Mouse (Mus musculus) granulocyte monocyte progenitor cell, adult 5-6 weeks (primary cell): ENCODE measurements around the gene Zfp950. TPM values are rescaled to one million over a fixed set of nuclear protein-coding genes. Genes with fewer than 3 reads are reported as not detected.
"Not testable (repeated sequence)": the region's sequence is repeated elsewhere in the genome, so short reads cannot be mapped to it uniquely, and the experiment has no call there.

Experiments
- ATAC-seq: replicated peaks from 2 replicates; pipeline ENCODE4 v1.8.0; 2016; ENCODE audit warnings: mild to moderate bottlenecking, moderate TSS enrichment, inconsistent platforms; ENCODE audit not compliant: poor library complexity, severe bottlenecking
- total RNA-seq, 2 experiments: library from RNA; stranded (forward) in 1 of 2; stranded (reverse) in 1 of 2; fragments of 200-712, 200-1000 nt in 1 of 2; fragments of >200 nt in 1 of 2; fragmentation: Nextera tagmentation in 1 of 2; gene quantifications; 2 replicates each; pipeline ENCODE4 v1.2.3; 2014 to 2017

The Zfp950 gene
- total RNA-seq (2014; fragmentation: Nextera tagmentation) (41.2 and 53.4 TPM in 2 replicates), total RNA-seq (2017) (23.1 and 61.2 TPM in 2 replicates)

DNA sequence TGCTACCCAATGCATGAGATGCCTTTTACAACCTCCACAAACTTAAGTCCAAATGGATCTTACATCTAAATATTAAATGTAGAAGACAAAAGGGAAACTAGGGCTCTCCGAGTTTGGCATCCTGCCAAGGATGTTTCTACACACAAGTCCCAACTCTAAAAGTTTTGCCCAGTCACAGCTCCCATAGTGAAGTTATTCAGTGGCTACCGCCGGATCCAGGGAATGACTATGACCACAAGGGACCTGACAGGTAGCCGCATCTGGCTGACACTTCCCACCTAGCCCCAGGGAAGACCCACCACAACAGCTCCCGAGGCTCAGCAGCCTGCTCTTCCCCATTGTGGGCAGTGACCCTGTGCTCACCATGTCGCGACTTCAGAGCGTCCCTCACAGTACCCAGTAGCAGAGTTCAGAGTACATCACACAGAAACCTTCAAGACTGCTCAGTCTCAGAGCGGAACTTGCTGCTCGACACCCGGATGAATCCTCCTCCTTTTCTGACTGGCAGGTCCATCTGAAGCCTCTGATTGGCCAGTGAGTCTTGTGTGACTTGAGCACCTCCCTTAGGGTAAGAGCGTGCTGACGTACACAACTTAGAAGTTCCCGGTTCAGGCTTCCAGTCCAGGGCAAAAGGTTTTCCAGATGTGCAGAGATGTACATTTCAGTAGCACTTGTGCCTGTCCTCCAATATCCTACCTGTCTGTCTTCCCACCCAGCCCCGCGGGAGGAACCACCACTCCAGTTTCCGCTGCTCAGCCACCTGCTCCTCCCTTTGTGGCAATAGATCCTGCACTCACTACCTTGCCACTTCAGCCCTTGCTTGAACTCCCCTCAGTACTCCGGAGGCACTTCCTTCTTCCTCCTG lies at the start of gene Zfp950:
Gene Zfp950 (minus strand): TSS at position 499 of the 865 bp plus-strand sequence.
- ATAC-seq: peak; percentile 99

DNA sequence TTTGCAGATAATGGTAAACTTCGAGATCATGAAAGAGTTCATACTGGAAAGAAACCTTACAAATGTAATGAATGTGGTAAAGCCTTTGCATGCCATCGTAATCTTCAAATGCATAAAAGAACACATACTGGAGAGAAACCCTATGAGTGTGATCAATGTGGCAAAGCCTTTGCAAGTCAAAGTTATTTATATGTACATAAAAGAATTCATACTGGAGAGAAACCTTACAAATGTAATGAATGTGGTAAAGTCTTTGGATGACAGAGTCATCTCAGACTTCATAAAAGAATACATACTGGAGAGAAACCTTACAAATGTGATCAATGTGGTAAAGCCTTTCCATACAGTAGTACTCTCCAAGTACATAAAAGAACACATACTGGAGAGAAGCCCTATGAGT lies 43.0 kb upstream of the Zfp950 start, which contains the start of gene Gm6020:
Gene Gm6020 (plus strand): TSS at position 301 of the 400 bp plus-strand sequence.
- ATAC-seq: not testable (repeated sequence)

DNA sequence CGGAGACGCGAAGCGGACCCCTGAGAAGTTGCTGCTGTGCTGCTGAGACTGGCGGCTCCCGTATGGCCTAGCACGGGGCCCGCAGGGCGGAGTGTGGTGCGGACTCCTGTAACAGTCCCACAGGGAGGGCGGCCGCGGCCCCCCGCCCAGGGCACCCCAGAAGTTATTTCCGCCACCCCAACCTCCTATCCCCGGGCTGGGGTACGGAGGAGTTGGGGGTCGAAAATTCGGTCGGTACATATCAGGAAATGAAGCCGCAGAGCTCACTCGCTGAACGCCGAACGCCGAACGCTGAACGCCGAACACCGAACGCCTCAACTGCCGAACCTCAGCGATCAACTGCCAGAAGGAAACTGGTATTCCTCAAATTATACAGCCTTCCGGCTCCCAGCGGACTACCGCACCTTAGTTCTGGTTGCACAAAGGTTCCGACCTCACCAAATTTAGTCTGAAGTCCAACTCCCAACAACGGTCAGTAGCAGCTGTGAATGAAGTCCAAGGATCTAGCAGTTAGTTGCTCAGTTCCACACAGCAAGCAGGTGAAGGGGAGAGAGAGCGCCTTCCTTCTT lies 35.2 kb upstream of the Zfp950 start, which contains the start of gene Gm7102:
Gene Gm7102 (minus strand): TSS at position 554 of the 569 bp plus-strand sequence.
- peak; percentile 58 for ATAC-seq

DNA sequence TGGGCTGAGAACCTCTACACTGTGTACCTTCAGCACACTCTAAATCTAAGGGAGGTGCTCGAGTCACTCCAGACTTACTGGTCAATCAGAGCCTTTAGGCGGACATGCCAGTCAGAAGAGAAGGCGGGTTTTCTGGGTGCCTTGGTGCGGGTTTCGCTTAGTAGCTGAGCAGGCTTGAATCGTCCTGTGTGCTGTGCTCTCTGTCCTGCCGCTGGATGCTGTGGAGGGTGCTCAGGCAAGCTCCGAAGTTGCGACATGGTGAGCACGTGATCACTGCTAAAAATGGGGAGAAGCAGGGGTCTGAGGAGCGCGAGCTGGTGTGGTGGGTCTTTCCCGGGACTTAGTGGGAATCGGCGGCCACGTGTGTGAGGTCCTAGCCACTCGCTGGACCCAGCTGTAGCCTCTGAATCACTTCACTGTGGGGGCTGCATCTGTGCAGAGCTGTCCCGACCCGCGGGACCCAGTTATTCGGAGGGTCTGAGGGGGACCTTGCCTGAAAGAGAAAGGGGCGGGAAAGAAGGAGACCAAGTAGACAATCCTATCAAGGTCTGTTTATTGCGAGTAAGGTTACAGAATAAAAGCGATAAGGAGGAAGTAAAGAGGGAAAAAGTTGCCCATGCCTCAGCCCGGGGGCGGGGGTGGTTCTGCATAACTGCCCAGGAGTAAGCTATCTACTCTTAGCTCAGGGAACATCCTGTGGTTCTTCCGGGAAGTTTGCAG lies 11.2 kb upstream of the Zfp950 start:
- ATAC-seq: peak; percentile 82

DNA sequence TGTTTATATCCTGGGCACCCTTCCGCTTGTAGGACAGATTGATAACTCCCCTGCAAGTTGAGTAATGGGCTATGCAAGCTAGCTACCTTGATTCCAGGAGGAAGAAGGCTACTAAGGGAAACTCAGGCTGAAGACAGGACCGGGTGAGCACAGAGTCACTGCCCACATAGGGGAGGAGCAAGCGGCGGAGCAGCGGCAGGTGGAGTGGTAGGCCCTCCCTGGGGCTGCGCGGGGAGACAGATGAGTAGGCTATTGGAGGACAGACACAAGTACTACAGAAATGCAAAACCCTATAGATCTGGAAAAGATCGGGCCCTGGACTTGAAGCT lies 10.7 kb upstream of the Zfp950 start:
- peak; percentile 81 for ATAC-seq

DNA sequence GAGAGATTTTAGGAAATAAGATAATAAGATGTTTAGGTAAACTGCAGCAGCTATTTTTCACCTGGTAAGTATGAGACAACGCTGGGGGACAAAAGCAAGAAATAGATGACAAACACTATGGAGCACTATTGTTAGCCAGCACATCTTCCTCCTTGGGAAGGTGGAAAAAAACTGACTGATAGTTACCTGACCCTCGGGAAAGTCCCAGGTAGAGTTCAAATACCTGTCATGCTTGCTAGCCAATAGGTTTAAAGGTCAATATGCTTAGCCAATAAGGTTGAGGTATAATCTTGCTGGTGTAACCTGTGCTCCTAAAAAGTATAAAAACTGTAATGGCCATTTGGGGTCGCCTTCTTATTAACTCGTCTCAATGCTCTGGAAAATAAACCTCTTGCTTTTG lies 659 bp upstream of the Zfp950 start:
- no peak for ATAC-seq

DNA sequence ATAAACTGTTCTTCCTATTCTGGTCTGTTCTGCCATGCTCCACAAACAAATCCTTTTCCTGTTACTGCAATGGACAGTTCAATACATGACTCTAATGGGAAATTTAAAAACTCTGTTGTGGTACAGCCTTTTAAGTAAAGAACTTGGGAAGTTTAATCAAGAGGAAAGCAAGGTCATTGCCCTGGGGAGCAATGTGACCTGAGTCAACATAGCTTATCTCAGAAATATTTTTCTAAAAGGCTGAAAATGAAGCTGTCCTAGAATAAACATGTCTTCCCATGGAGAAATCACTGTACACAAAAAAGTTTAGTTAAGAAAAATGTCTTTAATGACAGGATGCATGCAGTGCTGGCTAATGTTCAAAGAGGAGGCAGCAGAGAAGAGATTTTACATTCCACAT lies 2.0 kb downstream of the Zfp950 start:
- ATAC-seq: no peak

DNA sequence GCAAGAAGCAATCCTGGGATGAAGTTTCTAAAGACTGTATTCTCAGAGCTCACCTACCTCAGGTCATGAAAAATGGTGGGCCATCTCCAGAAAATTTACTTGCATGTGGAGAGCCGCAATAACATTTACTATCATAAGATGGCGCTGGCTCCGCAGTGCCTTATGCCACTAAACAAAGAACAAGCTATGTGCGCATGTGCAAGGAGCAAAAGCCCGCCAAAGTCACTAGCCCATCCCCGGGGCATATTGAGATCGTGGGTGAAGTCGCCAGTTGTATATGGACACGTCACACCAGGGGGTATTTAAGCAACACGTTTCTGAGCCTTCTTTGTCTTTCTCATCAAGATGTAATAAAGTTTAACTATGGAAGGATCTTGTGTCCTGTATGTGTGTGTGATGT lies 9.5 kb downstream of the Zfp950 start:
- ATAC-seq: no peak

DNA sequence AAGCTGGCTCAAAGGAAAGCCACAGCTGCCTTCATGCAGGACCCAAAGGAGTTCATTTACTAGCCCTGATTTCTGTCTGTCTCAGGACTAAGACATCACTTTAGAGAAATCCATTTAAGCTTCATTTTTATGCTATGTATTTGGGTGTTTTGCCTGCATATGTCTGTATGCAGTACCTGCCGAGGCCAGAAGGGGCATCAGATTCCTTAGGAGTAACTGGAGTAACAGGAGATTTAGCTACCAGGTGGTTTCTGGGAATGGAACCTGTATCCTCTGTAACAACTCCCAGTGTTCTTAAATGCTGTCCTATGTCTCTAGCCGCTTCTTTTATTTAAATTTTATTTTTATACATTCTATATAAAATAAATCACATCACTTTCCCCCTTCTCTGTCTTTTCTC lies 30.5 kb downstream of the Zfp950 start:
- no peak for ATAC-seq

DNA sequence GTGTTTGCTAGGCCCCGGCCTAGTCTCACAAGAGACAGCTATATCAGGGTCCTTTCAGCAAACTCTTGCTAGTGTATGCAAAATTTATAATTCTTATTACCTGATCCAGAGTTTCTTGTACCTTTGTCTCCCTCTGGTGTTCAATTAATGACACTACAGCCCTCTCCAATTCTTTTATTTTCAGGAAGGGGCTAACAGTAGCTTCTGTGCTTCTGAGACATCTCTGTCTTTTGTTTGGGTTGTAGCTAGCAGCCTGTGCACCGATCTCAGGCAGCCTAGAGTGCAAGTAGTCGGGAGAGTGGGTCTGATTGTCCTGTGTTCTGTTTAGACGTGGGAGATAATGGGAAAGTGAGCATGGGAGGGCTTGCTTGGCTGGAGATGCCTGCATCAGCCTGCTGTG lies 42.9 kb downstream of the Zfp950 start:
- ATAC-seq: peak; percentile 81

DNA sequence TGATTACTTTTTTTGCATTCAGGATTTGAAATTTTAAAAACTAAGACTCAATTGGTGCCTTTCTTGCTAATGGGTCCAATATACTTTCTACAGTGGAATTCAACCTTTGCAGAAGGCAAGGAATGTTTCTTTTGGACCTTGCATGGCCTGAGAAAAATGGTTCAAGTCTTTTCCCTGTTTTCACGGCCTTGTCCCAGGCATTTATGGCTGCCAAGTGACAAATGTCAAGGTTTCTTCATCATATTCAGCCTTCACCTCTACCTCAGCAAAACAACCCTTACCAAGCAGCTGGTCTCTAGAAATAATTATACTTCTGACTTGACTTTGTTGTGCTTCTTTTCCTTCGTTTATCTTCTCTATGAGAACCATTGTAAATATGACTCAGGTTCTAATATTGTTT lies 43.9 kb downstream of the Zfp950 start:
- ATAC-seq: no peak

DNA sequence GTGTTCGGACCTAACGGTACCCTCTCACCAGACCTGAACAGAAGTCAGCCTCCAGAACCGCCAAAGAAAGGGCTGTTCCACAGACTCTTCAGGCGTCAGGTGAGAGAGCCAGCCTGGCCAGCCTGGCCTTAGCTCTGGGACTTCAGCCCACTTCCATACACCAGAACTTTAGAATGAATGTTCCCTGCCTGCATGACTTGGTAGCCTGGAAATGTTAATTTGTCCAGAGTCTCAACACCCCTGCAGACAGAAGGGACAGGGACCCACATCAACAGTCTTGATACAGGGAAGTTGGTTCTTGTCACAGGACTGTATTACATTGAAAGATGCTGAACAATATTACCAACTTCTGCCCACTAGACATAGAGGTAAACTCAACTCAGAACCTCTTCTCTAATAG lies 50.1 kb downstream of the Zfp950 start:
- ATAC-seq: no peak

DNA sequence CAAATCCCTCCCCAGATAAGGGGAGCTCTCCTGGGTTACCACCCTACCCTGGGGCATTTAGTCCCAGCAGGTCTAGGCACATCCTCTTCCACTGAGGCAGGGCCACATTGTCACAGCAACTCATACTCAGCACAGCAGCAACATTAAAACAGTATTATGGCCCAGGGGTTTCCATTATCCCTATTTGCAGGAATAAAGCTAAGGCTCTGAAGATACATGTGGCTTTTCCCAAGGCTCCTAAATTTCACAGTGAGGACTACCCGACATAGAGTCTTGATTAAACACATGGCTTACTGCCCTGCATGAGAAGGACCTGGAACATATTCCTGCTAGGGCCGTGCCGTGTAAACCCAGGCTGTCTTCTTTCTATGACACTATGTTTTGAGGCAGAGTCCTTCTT lies 51.6 kb downstream of the Zfp950 start:
- ATAC-seq: no peak

DNA sequence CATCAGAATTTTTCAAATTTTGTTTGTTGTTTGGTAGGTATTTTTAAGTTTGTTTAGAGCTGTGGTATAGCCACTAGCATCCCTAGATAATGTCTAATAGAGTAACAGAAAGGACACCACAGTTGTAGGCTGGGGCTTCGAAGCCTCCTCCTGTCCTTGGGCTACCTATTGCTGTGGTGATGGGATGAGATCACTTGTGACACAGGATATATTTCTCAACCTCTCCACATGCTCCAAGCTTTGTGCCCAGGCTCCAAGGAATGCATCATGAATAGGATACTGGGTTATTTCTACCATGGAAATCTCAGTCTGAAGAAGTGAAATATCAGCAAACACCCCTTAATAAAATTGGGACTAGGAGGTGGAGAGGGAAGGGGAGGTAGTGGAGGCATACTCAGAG lies 52.9 kb downstream of the Zfp950 start:
- ATAC-seq: no peak

DNA sequence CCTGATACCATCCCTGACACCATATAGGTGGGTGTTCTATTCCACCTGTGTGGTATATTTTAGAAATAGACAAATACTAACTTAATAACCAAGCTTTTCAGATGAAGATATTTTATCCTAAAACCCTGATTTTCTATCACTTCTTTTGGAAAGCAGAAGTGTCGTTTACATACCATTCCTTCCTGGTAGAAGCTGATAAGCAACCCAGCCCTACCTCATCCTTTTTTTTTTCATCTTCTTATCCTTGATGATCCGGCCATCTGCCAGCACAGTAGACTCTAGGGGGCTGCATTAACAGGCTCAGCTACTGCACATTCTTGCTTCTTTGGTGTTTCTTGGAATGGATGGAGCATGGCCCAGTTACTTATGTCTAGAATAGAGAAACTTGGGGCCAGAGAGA lies 55.4 kb downstream of the Zfp950 start:
- ATAC-seq: no peak

DNA sequence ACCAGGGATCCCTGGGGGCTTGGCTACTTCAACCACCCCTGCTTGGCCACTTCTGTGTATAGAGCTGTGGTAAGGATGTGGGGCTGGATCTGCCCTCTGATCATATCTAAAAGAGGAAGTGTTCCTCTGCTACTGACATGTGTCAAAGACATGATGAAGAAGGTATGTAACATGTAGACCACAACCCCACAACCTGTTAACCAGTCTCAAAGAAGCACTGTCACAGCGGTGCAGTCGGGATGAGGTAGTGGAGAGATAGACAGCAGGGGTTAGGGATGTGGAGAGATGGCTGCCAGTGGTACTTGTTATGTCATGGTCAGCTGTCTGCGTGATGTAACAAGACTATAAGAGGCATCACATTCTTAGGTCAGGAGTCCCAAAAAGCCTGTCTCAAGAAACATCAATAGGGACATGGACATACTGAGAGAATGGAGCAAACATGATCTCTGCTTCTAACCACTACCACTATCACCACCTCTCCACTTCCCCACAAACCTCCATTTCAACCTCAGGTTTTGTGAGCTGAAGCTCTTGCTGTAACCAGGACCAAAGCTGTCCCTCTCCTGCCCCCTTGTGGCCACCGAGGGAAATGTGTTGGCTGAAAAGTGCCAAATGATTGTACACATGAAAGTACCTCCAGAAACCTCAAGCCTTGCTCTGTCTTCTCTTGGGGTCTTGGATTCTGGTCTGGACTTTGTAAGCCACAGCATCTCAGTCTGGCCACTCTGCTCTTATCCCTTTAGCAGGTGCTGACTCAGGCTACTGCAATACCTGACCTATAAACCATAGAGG lies 56.3 kb downstream of the Zfp950 start:
- ATAC-seq: peak; percentile 86

DNA sequence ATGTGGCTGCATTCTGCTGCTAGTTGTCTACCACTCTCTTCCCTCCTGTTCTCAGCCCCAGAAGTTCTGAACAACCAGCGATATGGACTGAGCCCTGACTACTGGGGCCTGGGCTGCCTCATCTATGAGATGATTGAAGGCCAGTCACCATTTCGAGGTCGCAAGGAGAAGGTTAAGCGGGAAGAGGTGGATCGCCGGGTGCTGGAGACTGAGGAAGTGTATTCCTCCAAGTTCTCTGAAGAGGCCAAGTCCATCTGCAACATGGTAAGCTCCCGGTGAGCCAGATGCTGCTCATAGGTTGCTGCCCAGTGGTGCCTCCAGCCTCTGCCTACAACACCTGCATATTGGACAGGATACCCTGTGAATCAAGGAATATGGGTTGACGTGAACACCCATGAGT lies 57.6 kb downstream of the Zfp950 start:
- no peak for ATAC-seq

DNA sequence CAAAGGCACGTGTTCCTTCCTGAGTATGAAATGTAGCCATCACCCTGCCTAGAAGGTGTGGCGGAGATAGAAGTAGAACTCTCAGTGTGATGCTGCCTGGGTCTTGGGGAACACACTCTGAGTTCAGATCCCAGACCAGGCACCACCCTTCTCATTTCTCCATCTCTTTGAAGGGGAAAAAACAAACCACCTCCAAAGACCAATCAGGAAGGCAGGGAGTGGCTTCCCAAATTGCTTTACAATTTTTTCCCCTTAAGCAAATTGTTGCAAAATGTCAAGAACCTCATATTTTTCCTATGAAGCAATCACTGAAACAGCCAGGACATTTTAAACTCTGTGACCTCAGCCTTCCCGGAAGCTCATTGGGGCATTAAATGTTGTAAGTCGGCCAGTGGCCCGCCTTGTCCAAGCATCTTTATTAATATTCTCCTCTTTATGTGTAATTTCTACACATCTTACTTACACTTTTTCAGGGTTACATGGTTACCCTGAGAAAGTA lies 60.3 kb downstream of the Zfp950 start:
- peak; percentile 42 for ATAC-seq

DNA sequence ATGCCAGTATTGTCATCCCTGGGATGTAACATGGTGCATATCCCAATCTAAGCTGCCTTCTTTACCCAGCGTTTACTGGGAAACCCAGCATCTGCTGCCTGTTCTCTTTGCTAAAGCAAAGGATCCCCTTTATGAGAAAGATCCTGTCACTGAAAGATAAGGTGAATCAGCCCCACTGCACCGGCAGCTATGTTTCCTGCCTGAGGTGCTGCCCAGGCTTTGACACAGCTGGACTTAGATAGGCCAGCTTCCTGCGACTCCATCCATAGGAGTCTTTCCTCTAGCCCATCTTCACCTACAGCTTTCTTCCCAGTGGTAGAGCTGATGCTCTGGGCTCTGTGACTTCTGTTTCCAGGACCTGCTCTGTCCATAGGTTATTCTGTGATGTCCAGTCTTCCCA lies 62.0 kb downstream of the Zfp950 start:
- ATAC-seq: no peak

DNA sequence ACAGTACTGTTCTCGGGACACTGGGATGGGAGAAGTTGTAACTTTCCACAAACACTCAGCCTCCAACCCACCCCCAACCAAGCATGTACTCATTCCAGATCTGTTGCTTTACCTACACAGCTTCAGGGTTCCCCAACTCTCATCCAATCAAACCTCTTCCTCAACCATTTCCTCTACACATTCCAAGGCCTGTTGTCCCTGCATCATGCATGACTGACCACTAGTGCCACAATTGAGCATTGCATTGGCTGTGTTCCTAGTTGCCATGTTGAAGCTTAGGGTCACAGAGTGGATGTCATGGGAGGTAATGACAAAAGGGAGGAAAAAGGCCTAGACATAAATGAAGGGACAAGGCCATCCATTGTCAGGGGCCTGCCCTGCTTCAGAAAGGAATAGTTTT lies 75.6 kb downstream of the Zfp950 start:
- no peak for ATAC-seq
